30 mouse cellular contexts compared by ENCODE assay signal in the genomic region with DNA sequence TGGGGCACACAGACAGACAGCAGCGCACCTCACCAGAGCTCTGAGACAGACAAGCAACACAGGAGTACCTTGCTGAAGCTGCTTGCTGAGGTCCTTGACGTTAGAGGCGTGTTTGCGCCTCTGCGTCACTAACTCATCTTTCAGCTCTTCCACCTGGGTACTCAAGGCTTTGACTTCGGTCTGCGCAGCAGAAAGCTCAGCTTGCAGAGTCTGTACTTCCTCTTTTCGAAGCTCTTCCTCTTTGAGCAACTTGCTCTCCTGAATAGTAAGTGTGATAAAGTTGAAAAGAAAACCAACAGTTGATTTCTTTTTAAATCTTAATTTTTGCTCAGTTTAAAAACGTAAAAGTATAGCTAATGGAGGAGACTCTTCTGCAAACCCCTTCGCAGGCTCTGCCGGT. TPM values are rescaled to one million over a fixed set of nuclear protein-coding genes. Genes with fewer than 3 reads are reported as not detected.
DNase-seq lines count a peak whose midpoint lies in the region; ATAC-seq and TF ChIP-seq lines count a peak whose summit lies in the region.
"Had no signal": no experiment of that assay in that cellular context is flagged by ENCODE, and none has a peak within 500 bp of the region (broad histone marks: within the 10 kb centered on the region; RNA-seq: fewer than 3 reads in every experiment).

No protein-coding gene starts in this region.

- H3K27ac ChIP-seq in hindbrain, postnatal 0 days, result no peak overlapping the region
- no peak overlapping the region for H3K27ac ChIP-seq in midbrain, embryonic 14.5 days (replicated peaks; ENCODE audit: low read depth, low read length)
- H3K27ac ChIP-seq: embryonic facial prominence, embryonic 10.5 days; embryonic facial prominence, embryonic 15.5 days; intestine, embryonic 15.5 days; liver, embryonic 14.5 days; macrophage; midbrain, embryonic 10.5 days; neural tube, embryonic 13.5 days had no signal

- no peak overlapping the region for H3K9ac ChIP-seq in hindbrain, postnatal 0 days (replicated peaks; ENCODE audit: low read length)
- no peak overlapping the region for H3K9ac ChIP-seq in midbrain, embryonic 14.5 days (replicated peaks; ENCODE audit: low read length)
- H3K9ac ChIP-seq: embryonic facial prominence, embryonic 15.5 days; heart, embryonic 12.5 days; intestine, embryonic 15.5 days; liver, embryonic 14.5 days; neural tube, embryonic 13.5 days had no signal

- no peak overlapping the region for H3K4me3 ChIP-seq in hindbrain, postnatal 0 days (ENCODE audit: low read length)
- no peak overlapping the region for H3K4me3 ChIP-seq in midbrain, embryonic 14.5 days (replicated peaks; ENCODE audit: low read depth, low read length)
- H3K4me3 ChIP-seq: embryonic facial prominence, embryonic 10.5 days; embryonic facial prominence, embryonic 15.5 days; heart, embryonic 12.5 days; intestine, embryonic 15.5 days; midbrain, embryonic 10.5 days; neural tube, embryonic 13.5 days had no signal

- no peaks in the 10 kb centered on the region for H3K9me3 ChIP-seq in hindbrain, postnatal 0 days (ENCODE audit: low read length)
- no peaks in the 10 kb centered on the region for H3K9me3 ChIP-seq in midbrain, embryonic 14.5 days (ENCODE audit: control insufficient read depth, low read length)
- H3K9me3 ChIP-seq: embryonic facial prominence, embryonic 10.5 days; embryonic facial prominence, embryonic 15.5 days; heart, embryonic 12.5 days; intestine, embryonic 15.5 days; midbrain, embryonic 10.5 days; neural tube, embryonic 13.5 days had no signal

- no peak overlapping the region for H3K4me2 ChIP-seq in hindbrain, postnatal 0 days (ENCODE audit: low read depth, low read length)
- H3K4me2 ChIP-seq in midbrain, embryonic 14.5 days (ENCODE audit: low read length), result no peak overlapping the region
- H3K4me2 ChIP-seq: embryonic facial prominence, embryonic 15.5 days; heart, embryonic 12.5 days; intestine, embryonic 15.5 days; neural tube, embryonic 13.5 days had no signal

- no peak for TF ChIP-seq CTCF in hindbrain, postnatal 0 days (IDR thresholded peaks at IDR 0.05; ENCODE audit: low read depth)

- peak; percentile 72 for ATAC-seq in common myeloid progenitor, adult 5-6 weeks (replicated peaks; ENCODE audit: low read depth, poor library complexity, severe bottlenecking)
- ATAC-seq in monocyte, adult 5-6 weeks (replicated peaks; ENCODE audit: insufficient number of reproducible peaks, low FRiP score, low TSS enrichment, poor library complexity, severe bottlenecking), result peak; percentile 72
- no peak for ATAC-seq in hindbrain, postnatal 0 days
- ATAC-seq in midbrain, embryonic 14.5 days (ENCODE audit: low FRiP score, low TSS enrichment), result no peak
- ATAC-seq: forebrain, embryonic 14.5 days; hindbrain, embryonic 16.5 days; intestine, embryonic 15.5 days had no signal

- peaks cover 50% of the 10 kb centered on the region for H3K36me3 ChIP-seq in hindbrain, postnatal 0 days (ENCODE audit: insufficient read depth, low read length)
- H3K36me3 ChIP-seq in midbrain, embryonic 14.5 days (ENCODE audit: control insufficient read depth, insufficient read depth, low read length), result peaks cover 89% of the 10 kb centered on the region

- 96% methylated on average over 11 of the region's 11 CpGs for WGBS in hindbrain, postnatal 0 days
- 96% methylated on average over 11 of the region's 11 CpGs for WGBS in midbrain, embryonic 14.5 days

- no peaks in the 10 kb centered on the region for H3K27me3 ChIP-seq in hindbrain, postnatal 0 days (ENCODE audit: insufficient read depth, low read length)
- H3K27me3 ChIP-seq in midbrain, embryonic 14.5 days (ENCODE audit: control insufficient read depth, insufficient read depth, low read length), result no peaks in the 10 kb centered on the region
- H3K27me3 ChIP-seq: embryonic facial prominence, embryonic 15.5 days; heart, embryonic 12.5 days; intestine, embryonic 15.5 days; neural tube, embryonic 13.5 days had no signal

- DNase-seq in spleen, postnatal 36 days (ENCODE audit: low spot score in 2 of 2), result peak; percentile 59 to 60
- no peak for DNase-seq in spleen, adult 12 weeks (ENCODE audit: low spot score)
- no peak for DNase-seq in hindbrain, postnatal 0 days (ENCODE audit: low spot score)
- DNase-seq in cerebellum, adult 9-10 months, result no peak
- DNase-seq in midbrain, embryonic 14.5 days, result no peak
- DNase-seq: adrenal gland, postnatal 25 days; cerebellum, adult 11-12 months; cerebellum, postnatal 14 days; gastrocnemius, postnatal 14 days; heart, adult 18-20 months; heart, postnatal 4 days; kidney, adult 2 months; kidney, postnatal 10 days; layer of hippocampus, postnatal 36 days; liver; lung, adult 2 months; lung, postnatal 10 days; thymus, postnatal 25 days had no signal

- no peaks in the 10 kb centered on the region for H3K4me1 ChIP-seq in hindbrain, postnatal 0 days (ENCODE audit: insufficient read depth, low read length)
- no peaks in the 10 kb centered on the region for H3K4me1 ChIP-seq in midbrain, embryonic 14.5 days (ENCODE audit: control insufficient read depth, insufficient read depth, low read length)
- H3K4me1 ChIP-seq: embryonic facial prominence, embryonic 10.5 days; embryonic facial prominence, embryonic 15.5 days; intestine, embryonic 15.5 days; midbrain, embryonic 10.5 days; neural tube, embryonic 13.5 days had no signal

RNA-seq across cellular contexts. Expression of gene Ccdc186, which starts 24.6 kb away (rescaled TPM):
- 29.6 and 31.1 TPM in 2 replicates for total RNA-seq in common myeloid progenitor, adult 5-6 weeks (2017)
- total RNA-seq in monocyte, adult 5-6 weeks (2017), result 48.5 to 64.0 TPM (median 63.6 TPM) in 3 replicates
- 11.7 and 12.4 TPM in 2 replicates for total RNA-seq in hindbrain, postnatal 0 days (2014; rRNA removed)
- 21.7 and 22.7 TPM in 2 replicates for polyA plus RNA-seq in hindbrain, postnatal 0 days (2015; fragmentation: Nextera tagmentation; extraction: Ambion mirVana)
- 24.6 and 27.7 TPM in 2 replicates for polyA plus RNA-seq in midbrain, embryonic 14.5 days (2014; fragmentation: Nextera tagmentation; extraction: Ambion mirVana)

RNA-seq across cellular contexts. Expression of gene Tdrd1, which starts 28.6 kb away (rescaled TPM):
- not detected in 2 replicates for total RNA-seq in common myeloid progenitor, adult 5-6 weeks (2017)
- 0.19 TPM in 1 of 3 replicates, not detected in the others for total RNA-seq in monocyte, adult 5-6 weeks (2017)
- total RNA-seq in hindbrain, postnatal 0 days (2014; rRNA removed), result 0.94 and 1.0 TPM in 2 replicates
- polyA plus RNA-seq in hindbrain, postnatal 0 days (2015; fragmentation: Nextera tagmentation; extraction: Ambion mirVana), result 0.68 and 0.81 TPM in 2 replicates
- polyA plus RNA-seq in midbrain, embryonic 14.5 days (2014; fragmentation: Nextera tagmentation; extraction: Ambion mirVana), result 0.27 and 0.63 TPM in 2 replicates
- total RNA-seq: adrenal gland, postnatal 25 days; gastrocnemius, postnatal 14 days; heart, adult 18-20 months had no signal
- polyA plus RNA-seq: macrophage had no signal

Comparison
In these comparisons a context has a peak if more than half of its experiments do, and no peak if none do; other contexts are left out.
1. DNase-seq: peak in spleen, postnatal 36 days (2 of 2); none in spleen, adult 12 weeks (single experiment), hindbrain, postnatal 0 days (single experiment), cerebellum, adult 9-10 months (single experiment) and midbrain, embryonic 14.5 days (single experiment).
2. ATAC-seq: peak in common myeloid progenitor, adult 5-6 weeks (single experiment) and monocyte, adult 5-6 weeks (single experiment); none in hindbrain, postnatal 0 days (single experiment) and midbrain, embryonic 14.5 days (single experiment).